Mouse (Mus musculus) embryo, embryonic 11.5 days (tissue): Measurements from ENCODE around the gene Pak6.
"Not testable (repeated sequence)": the region's sequence is repeated elsewhere in the genome, so short reads cannot be mapped to it uniquely, and the experiment has no call there.

Experiments
- DNase-seq: peaks from one replicate; pipeline ENCODE4 v3.0.0-alpha.2; 2012; ENCODE audit warnings: low read depth, low spot score

The Pak6 gene

DNA sequence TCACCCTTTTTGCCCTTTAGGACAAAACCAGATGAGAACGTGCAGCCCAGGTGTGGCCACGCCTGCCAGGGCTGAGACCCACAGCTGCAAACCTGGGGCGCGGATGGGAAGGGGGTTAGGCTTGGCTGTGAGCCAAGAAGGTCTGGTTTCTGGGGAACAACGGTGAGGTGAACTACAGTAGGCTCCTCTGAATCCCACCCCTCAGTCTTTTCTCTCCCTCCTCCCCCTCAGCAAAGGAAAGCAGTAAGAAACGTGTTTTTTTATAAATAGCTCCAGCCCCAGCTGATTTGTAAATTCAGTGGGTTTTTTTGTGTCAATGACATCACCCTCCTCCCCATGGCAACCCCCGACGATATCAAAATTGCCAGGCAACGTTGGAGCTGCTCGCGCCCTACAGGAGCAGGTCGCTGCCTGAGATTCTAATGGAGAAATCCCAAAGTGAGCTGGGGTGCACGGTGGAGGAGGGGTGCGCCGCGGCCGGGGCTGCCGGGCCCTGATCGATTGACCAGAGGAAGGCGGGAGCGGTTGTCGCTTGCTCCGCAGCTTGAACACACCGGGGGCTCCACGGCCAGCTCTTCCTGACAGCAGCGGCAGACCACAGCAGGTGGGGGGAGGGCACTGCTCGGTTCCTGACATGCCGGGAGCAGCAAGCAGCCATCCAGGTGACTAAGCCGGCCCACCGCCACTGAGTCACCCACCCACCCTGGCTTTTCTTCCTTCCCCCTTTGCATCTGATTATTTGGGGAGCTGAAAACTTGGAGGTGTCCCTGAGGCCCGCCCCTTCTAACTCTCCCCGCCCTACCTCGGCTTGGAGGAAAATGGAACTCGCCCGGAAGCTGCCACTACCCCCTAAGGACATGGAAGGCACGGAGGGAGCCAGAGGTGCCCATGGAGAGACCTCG is at the start of gene Pak6:
Gene Pak6 (plus strand): TSS at position 402 of the 902 bp plus-strand sequence.
- no peak for DNase-seq

DNA sequence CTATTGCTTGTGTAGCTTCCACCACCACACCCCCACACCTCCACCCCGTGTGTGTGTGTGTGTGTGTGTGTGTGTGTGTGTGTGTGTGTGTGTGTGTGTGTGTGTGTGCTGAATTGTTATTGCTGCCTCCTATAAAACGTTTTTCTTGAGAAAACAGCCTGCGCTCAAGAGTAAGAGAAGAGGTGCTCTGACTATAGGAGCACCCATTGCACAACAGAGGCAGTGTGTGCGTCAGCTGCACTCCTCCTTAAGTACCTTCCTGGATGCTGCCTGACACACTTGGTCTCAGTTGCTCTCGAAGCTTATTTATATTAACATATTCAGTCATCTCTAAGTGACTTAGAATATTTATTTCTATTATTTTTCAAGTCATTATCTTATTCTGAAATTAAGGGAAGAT is 45.1 kb upstream of the Pak6 start:
- DNase-seq, result no peak

DNA sequence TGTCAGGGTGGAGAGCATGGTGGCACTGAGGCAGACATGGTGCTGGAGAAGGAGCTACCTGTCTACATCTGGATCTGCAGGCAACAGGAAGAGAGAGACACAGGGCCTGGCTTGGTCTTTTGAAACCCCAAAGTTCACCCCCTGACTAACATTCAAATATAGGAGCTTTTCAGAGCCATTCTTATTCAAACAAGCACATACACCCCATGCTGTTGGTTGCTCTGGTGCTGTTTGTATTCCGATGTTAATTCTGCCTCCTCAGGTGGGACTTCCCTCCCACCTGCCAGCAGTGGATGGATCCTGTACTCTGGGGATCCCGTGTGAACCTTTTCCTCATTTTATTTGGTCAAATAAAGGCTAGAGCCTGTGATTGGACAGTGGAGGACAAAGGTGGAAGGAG is 43.0 kb upstream of the Pak6 start:
- DNase-seq, result no peak

DNA sequence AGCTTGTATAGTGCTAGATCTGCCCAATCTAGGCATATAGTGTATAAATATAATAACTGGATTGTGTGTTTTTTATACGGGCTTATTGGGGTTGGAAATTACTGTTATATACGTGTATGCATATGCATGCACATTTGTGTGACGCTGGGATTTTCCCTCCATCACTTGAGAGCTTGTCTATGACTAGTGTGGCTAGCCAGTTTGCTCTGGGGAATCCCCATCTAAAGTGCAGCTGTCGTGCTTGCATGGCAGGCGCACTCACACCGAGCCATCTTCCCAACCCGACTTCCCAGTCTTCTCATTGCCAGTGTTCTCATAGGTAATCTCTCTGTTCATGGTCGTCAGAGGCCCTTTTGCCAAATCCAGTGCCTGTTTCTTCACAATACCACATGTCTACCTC is 42.5 kb upstream of the Pak6 start:
- no peak for DNase-seq

DNA sequence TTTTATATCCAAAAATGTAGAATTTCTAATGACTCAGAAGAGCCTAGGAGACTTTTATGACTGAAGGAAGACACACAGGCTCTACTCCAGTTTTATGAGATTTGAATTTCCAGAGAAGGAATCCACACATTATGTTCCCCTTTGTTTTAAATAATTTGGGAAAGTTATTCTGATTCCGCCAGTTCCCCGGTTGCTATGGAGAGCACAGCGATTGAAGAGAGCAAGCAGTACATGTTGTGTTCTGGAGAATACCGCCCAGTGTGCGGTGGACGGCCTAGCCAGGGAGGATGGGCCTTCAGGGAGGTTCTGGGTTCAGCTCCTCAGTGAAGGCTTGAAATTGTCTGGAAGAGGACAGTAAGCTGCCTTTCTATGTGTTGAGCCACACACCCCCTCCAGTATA is 33.8 kb upstream of the Pak6 start:
- no peak for DNase-seq

DNA sequence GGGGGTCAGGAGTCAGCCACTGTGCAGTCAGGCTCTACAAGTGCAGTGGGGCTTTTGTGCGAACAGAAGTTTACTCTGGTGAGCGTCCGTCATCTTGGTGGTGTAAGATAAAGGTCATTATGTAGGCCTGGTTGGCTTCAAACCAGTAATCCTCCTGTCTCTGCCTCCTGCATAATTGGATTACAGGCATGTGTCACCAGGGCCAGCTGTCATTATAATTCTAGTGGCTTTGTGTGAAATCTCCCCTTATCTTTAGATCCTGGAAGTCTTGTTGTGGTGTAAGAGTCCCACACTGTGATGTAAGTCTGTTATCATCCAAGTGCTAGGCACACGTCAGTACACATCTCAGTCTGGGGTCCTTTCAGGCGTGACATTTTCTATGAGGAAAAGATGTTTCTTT is 29.7 kb upstream of the Pak6 start:
- no peak for DNase-seq

DNA sequence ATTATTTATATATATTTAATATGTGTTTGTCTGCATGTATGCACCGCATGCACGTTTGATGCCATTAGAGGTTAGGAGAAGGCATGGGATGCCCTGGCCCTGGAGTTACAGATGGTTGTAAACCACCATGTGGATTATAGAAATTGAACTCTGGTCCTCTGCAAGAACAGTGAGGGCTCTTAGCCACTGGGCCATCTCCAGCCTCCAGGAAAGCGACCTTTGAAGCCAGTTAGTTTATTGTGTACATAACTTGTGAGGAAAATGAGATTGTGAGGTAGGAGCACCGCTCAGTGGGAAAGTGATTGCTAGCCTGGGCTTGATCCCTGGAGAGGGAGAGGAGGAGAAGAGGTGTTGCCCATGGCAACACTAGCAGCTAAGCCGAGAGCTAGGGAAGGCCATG is 25.8 kb upstream of the Pak6 start:
- DNase-seq, result no peak

DNA sequence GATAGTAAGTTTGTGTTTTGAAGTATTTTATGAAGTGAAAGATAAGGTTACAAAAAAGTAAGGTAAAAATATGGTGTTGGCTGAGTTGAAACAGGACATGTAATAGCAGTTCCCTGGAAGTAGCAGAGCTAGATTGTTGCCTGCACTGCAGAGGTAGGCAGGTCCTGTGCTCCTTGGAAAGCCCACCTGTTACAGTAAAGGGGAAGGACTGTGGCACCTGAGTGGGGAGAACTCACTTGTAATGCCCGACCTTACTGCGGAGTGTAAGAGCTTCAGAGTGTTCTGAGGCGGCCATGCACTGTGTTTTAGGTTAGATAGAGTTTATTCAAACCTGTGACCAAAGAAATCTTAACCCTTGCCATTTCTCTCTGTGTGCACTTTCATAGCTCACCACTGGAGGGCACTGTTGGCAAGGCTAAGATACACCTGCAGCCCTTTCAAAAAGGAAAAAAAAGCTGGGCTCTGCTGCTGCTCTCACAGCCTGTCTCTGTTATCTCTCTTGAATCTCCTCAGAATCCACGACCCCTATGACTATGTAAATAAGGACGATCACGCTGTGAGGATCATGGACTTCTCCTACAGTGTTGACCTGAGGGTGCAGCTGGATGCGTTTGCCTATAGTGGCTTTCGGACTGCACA is 25.1 kb upstream of the Pak6 start:
- DNase-seq, result peak; percentile 56

DNA sequence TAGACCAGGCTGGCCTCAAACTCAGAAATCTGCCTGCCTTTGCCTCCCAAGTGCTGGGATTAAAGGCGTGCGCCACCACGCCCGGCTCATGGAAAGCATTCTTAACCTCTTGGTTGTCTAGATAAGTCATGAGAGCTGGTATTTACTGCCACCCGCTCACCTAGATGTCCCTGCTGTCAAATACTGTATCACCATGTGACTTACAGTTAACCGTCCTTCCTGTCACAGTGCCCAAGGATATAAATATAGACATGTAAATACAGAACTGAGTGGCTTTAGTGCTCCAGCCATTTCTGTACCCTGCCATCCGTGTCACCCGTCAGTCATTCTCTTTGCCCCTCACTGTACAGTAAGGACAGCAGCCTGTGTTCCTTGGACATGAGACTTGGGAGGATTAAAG is 24.4 kb upstream of the Pak6 start:
- no peak for DNase-seq

DNA sequence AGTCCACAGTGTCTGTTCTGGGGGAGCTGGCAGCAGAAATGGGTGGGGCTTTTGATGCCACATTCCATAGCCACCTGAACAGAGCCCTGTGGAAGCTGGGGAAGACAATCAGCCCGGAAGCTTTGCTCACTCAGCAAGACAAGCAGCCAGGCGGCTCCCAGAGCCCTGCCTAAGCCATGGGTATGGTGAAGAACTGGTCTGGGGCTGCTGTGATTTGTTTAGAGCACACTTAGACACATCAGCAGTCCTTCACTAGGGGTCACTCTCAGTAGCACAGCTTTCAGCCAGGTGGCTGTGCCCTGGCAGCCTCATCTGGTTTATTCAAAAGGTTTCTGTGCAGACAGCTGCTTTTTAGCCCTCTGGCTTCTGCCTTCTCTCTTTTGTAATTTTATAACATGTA is 22.0 kb upstream of the Pak6 start:
- no peak for DNase-seq

DNA sequence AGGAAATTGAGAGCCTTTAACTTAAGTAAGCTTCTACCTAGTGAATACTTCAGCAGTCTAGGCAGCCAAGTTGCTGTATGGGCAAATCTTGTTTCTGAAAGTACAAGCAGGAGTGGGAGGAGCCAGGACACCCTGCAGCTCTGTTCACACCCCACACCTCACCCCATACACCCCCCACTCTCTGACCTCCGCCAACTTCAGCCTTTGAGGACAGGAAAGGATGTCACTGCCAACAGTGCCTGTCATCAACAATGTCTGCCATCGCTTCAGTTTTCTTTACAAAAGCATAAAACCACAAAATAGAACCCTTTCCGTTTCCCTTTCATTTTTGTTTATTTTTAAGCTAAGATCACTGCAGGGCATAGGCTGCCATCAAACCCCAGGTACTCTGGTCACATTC is 20.7 kb upstream of the Pak6 start:
- DNase-seq, result no peak

DNA sequence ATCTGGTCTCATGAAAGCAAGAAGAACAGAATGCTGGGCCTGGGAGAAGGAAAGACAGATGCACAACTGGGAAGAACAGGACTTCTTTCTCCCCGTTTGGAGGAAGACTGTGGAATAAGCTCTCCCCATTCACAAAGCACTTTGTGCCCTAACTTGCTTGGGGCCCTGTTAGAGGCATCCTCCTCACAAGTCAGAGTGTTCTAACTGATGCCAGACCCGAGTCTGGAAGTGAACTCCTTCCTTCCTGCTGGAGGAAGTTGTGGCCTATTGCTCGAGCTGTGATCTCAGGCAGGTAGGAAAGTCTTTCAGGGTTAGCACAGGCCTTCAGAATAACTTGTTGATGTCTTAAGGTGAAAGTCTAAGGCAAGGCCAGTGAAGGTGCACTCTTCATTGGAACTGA is 20.2 kb upstream of the Pak6 start:
- no peak for DNase-seq

DNA sequence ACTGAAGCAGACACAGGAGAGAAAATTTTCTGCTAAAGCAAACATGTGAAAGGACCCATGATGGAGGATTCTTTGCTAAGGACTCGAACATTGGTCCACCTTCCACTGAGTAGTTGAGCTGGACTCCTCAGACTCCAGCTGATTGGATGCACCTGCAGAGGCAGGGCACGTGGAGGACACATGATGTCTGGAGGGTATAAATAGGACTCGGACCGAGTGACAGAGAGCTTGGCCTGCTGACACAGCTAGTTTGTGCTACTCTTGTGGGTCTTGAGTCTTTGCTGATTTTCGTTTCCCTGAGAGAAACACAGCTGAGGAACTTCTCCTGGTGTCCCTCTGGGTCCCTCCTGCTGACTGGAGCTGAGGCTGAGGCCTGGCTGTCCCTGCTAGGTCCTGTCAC is 16.4 kb upstream of the Pak6 start:
- no peak for DNase-seq

DNA sequence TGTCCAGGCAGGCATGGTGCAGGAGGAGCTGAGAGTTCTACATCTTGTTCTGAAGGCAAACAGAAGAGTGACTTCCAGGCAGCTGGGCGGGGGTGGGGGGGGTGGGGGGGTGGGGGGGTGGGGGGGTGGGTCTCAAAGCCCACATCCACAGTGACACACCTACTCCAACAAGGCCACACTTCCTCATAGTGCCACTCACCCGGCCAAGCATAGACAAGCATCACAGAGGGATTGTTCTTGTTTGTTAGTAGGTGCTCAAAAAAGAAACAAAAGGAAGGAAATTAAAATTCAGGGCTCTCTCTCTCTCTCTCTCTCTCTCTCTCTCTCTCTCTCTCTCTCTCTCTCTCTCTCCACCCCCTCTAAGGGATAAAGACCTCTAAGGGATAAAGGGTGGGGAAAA is 12.4 kb upstream of the Pak6 start:
- not testable (repeated sequence) for DNase-seq

DNA sequence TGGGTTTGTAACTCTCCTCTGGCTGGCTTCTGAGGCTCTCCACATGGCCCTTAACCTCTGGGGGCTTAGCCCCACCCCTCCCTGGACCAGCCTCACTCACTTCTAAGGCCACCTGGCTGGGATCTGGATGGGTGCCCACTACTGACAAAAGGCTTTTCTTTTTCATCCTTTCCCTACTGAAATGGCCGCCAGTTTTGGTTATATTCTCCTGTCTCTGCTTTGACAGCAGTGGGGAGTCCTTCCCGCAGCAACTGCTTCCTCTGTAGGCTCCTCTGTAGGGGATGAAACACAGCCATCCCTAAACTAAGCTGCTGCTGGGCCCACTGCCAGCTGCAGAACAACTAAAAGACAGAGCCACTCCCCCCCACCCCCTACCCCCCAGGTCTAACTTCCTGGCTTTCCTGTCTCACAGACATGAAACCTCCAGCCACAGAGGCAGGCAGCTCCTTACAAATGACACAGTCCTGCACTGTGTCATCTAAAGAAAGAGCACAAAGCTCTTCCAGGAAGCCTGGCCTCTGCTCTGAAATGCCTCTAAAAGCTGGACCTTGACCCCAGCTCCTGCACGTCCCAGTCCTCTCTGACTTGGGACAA is 6.3 kb upstream of the Pak6 start:
- DNase-seq, result no peak

DNA sequence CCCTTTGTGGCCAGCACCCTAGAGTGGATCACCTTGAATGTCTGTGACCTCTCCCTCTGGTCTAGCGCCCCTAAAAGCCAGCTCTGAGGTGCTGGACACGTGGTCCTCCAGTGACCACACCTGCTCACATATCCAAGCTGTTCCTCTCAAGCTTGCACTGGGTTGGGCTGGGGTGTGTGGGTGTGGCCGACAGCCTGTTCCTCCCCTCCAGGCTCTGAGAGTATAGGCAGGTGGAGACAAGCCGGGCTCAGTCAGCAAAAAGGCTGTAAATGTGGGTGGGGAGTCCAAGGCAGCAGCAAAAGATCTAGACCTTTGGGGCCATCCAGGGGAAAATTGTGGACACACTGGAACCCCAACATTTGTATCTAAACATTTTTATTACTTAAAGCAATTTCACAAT is 4.6 kb upstream of the Pak6 start:
- DNase-seq, result no peak

DNA sequence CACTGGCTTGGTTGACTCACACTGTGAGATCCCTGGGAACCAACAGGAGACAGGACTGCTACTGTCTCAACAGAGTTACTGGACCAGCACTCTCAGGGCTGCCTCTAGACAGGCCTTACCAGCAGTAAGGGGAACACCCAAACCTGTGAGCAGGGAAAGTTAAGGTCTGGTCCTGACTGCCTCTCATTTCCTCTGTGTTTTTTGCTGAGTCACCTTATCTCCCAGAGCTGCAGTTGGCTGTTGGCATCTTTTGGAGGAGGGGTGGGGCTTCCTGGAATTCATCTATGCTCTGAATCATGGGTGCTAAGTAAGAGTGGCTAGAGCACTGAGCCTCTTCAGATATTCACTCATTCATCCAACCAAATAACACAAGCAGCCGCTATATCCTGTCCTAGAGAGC is 4.0 kb upstream of the Pak6 start:
- DNase-seq, result no peak

DNA sequence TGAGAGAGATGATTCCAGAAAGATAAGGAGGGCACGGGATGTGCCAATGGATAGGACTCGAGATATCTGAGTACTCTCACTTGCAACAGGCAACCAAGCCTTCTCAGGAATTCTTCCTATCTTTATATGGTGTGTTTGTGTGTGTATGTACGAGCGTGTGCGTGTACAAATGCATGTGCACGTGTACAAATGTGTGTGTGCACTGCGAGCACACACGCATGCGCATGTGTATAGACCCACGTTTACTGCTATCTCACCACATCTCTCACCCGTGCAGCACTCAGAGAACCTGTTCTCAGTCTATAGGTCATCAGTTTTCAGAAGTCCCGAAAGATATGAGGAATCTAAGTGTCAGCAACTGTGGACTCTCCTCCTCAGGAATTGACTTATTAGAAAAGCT is 3.6 kb upstream of the Pak6 start:
- DNase-seq, result no peak

DNA sequence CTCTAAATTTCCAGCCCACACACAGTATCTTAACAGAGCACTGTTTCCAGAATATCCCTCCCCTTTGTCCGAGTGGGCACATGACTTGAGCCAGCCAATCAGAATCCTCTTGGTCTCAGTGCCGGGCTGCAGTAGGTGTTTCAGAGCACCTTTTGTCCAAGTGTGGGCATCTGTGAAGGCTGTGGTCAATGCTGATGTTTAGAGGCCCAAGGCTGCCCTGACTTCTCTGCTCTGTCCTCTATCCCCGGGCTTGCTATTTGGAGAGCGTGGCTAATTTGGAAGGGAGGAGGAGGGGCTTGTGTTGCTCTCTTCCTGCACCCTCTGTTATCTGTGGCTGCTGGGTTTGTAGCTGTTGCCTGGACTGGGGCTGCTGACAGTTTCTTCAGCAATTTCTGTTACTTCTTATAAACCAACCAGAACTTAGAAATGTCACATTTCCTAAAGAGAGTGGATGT is 3.1 kb upstream of the Pak6 start:
- DNase-seq, result peak; percentile 55

DNA sequence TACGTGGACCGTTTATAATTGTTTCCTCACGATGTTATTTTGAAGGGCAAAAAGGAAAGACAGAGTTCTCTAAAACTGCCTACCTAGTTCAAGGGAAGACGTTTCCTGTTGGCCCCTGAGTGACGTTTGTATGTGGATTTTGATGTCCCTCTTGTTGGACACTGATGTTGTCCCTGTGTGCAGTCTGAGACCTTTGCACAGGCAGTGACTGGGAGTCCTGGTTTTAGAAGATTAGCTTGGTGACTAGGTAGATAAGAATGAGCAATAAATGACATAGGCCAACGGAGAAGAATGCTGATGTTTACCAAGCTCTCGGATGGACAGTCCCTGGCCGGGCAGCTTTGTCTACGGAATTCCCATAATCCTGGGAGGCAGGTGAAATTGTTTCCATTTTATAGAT is 1.2 kb upstream of the Pak6 start:
- DNase-seq, result no peak

DNA sequence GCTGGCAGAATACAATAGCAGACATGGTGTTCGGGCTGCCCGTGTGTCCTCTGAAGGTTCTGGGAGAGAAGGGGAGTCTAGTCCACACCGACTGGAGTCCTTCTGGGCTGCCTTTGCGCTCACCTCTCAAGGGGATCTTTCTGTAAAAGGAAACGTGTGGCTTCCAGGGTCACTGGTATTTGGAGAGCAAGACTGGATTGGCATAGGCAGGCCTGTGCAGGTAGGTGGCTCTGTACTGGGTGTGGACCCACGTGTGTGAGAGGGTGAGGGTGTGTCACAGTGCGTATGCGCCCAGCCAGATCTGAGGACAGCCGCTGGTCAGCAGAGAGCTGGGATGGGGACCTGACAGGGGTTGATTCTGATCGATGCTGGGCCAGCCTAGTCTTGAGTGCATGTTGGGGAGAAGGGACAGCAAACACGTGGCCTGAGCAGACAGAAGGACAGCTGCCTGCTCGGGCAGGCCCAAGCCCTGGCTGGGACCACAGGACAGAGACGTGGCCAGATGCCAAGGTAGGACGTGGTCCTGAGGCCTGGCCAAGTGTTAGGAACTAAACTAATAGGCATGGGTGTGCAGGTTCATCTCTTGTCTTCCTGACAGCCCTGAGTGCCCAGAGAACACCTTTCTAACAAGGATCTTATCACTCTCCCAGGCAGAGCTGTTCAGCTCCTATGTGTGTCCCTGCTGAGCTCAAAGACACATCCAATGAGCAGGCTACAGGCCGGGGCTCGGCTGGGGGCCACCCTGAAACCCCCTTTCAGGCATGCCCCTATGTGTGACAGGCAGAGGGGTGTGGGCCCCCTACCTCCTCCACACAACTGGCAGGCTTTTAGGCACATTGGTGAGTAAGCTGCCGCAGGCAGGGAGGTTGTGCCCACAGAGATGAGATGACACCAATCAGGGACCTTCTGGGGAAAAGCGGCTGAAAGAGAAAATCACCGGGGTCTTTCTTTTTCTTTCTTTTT is 982 bp downstream of the Pak6 start:
- no peak for DNase-seq
